In genomic region chr6:115774501-115774921, GRCm38 (mm10) we compare ENCODE assay signal across 7 mouse cellular contexts. TPM values are rescaled to one million over a fixed set of nuclear protein-coding genes. Genes with fewer than 3 reads are reported as not detected.
DNase-seq lines count a peak whose midpoint lies in the region; ATAC-seq lines count a peak whose summit lies in the region.

TSS of gene Cand2 (plus strand) at chr6:115774538.

- 2% methylated on average over 24 of the region's 28 CpGs for WGBS in intestine, embryonic 16.5 days
- 11% methylated on average over 17 of the region's 28 CpGs for WGBS in macrophage (ENCODE audit: missing documents)

- no peaks in the 10 kb centered on the region for H3K79me2 ChIP-seq in macrophage (ENCODE audit: inconsistent target)

- H3K27ac ChIP-seq in intestine, embryonic 16.5 days (ENCODE audit: low read length) = peak within 1 kb of the TSS; percentile 60
- no peak within 1 kb of the TSS for H3K27ac ChIP-seq in macrophage

- no peaks in the 10 kb centered on the region for H3K36me3 ChIP-seq in intestine, embryonic 16.5 days (ENCODE audit: control insufficient read depth, insufficient read depth, low read length)
- H3K36me3 ChIP-seq in macrophage (ENCODE audit: inconsistent target) = no peaks in the 10 kb centered on the region
- no peaks in the 10 kb centered on the region for H3K36me3 ChIP-seq in splenic B cell, adult 2 months (ENCODE audit: control insufficient read depth, insufficient read depth, low read length, poor library complexity, severe bottlenecking)

- peak within 1 kb of the TSS; percentile 93 for H3K4me2 ChIP-seq in intestine, embryonic 16.5 days (ENCODE audit: low read depth, low read length)

- H3K27me3 ChIP-seq in intestine, embryonic 16.5 days (replicated peaks; ENCODE audit: control insufficient read depth, insufficient read depth, low read length) = no peaks in the 10 kb centered on the region
- H3K27me3 ChIP-seq in splenic B cell, adult 2 months (ENCODE audit: control insufficient read depth, insufficient read depth, low read length, poor library complexity, severe bottlenecking) = no peaks in the 10 kb centered on the region

- no peaks in the 10 kb centered on the region for H3K9me3 ChIP-seq in intestine, embryonic 16.5 days (ENCODE audit: control insufficient read depth, low read length)

- peak within 1 kb of the TSS; percentile 74 for H3K4me3 ChIP-seq in intestine, embryonic 16.5 days (ENCODE audit: low read length)
- H3K4me3 ChIP-seq in macrophage (ENCODE audit: inconsistent target) = peak within 1 kb of the TSS; percentile 15

- peak within 1 kb of the TSS; percentile 79 for H3K9ac ChIP-seq in intestine, embryonic 16.5 days (ENCODE audit: low read depth, low read length)

- ATAC-seq in intestine, embryonic 16.5 days = peak; percentile 77

- H3K4me1 ChIP-seq in intestine, embryonic 16.5 days (ENCODE audit: control insufficient read depth, insufficient read depth, low read length) = peaks cover 20% of the 10 kb centered on the region

- DNase-seq in CD8-positive naive resting alpha-beta T cell, adult 2 months (ENCODE audit: low read depth in 2 of 2, low spot score in 2 of 2) = peak; percentile 18 to 39
- DNase-seq in Muller cell, postnatal 12 days (ENCODE audit: inconsistent ontology term) = peak; percentile 79
- DNase-seq in cerebellum, postnatal 4 days (ENCODE audit: low spot score in 2 of 2) = peak; percentile 47 to 65
- peak; percentile 59 to 75 for DNase-seq in gastrocnemius, postnatal 4 days (ENCODE audit: low spot score in 2 of 2)
- peak; percentile 65 for DNase-seq in splenic B cell, adult 2 months (ENCODE audit: low read depth, low spot score)

RNA-seq across cellular contexts. Expression of gene Cand2, which starts in this region (rescaled TPM):
- total RNA-seq in gastrocnemius, postnatal 4 days (2021) = 100 to 1,000 TPM; 103 to 106 TPM
- 12.6 and 13.3 TPM in 2 replicates for polyA plus RNA-seq in intestine, embryonic 16.5 days (2015; fragmentation: Nextera tagmentation; extraction: Ambion mirVana)
- total RNA-seq in macrophage (2018; cell fraction: chromatin; rRNA removed) = 1 to 10 TPM in 2 of 26 experiments, under 1 TPM in 16, not detected in 8; 0.13 to 1.4 (median 0.51) TPM
- under 1 TPM; 0.15 to 0.63 (median 0.38) TPM for total RNA-seq in macrophage (2018; cell fraction: cytosol; rRNA removed)
- under 1 TPM in 25 of 26 experiments, not detected in 1; 0.12 to 0.74 (median 0.31) TPM for total RNA-seq in macrophage (2018; cell fraction: nucleus; rRNA removed)
- 0.33 to 0.35 TPM (median 0.34 TPM) in 3 replicates for polyA plus RNA-seq in macrophage (2018)

Comparison
In these comparisons a context has a peak if more than half of its experiments do, and no peak if none do; other contexts are left out.
1. RNA of gene Cand2 (polyA plus RNA-seq): 12.6 to 13.3 TPM in intestine, embryonic 16.5 days; 0.33 to 0.35 TPM in macrophage; every median in the first group is over 10 times any median in the second.
2. DNase-seq: peak in every context shown above with its lines; median percentile 79 in Muller cell, postnatal 12 days; 67 in gastrocnemius, postnatal 4 days; 65 in splenic B cell, adult 2 months; 56 in cerebellum, postnatal 4 days; 28 in CD8-positive naive resting alpha-beta T cell, adult 2 months.